Mouse (Mus musculus): ENCODE results near the gene Arhgef38.

Gene Arhgef38

DNA sequence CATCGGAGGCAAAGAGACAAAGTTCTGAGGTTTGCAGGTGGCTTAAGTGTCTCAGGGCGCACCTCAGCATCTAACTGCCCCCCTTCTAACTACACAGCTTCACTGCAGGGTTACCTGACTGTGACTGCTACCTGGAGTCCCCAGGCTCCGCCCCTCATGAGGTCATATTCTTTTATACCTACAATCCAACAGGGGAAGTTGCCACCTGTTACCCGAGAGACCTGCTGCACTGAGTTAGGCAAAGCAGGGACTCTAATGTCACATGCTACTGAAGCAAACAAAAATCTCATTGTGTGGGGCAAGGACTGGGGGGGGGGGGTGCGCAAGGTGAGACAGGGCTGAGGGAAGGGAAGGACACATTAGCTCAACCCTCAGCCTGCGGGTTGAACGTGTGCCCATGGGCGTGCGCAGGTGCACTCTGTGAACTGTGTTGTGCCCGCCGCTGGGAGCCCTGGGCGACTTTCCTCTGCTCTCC, at the start of gene Arhgef38:
Arhgef38 (minus strand) TSS at position 129 of the 475 bp plus-strand sequence.
- DNase-seq (ENCODE audit: low spot score), result no peak

DNA sequence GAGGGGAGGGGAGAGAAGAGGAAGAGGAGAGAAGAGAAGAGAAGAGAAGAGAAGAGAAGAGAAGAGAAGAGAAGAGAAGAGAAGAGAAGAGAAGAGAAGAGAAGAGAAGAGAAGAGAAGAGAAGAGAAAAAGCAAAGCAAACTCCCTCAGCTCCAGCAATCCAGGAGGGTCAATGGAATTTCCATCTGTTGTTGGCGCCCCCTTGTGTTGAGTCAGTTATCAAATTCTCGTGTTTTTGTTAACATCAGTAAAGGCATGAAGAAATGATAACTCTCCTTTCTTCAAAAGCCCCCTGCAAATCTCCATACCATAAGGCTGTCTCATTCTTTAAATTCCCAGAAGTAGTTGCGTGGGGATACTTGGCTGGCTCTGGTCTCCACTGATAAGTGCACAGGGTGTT, 37.1 kb upstream of the Arhgef38 start:
- DNase-seq (ENCODE audit: low spot score), result no peak

DNA sequence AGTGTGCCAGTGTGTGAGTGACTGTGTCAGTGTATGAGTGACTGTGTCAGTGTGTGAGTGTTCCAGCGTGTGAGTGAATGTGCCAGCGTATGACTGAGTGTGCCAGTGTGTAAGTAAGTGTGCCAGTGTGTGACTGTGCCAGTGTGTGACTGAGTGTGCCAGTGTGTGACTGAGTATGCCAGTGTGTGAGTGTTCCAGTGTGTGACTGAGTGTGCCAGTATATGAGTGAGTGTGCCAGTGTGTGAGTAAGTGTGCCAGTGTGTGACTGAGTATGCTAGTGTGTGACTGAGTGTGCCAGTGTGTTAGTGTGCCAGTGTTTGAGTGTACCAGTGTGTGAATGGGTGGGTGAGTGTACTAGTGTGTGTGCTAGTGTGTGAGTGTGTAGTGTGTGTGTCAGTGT, 24.1 kb upstream of the Arhgef38 start:
- DNase-seq (ENCODE audit: low spot score), result no peak

DNA sequence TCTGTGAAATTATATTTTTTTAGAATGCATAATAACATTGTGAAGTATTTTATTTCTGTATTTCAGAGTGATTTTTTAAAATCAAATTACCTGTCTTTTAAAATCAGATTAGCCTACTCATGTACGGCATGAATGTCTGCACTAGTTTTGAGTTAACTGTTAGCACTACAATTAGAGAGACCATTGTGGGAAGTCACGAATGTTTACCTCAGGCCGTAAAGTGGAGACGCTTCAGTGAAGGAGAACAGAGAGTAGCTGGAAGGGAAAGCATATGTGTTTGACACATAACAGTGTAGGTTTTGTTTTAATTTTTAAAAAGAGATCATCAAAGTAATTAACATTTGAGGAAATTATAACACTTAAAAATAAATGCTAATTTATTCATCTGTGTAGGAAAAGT, 21.1 kb upstream of the Arhgef38 start:
- DNase-seq (ENCODE audit: low spot score), result no peak

DNA sequence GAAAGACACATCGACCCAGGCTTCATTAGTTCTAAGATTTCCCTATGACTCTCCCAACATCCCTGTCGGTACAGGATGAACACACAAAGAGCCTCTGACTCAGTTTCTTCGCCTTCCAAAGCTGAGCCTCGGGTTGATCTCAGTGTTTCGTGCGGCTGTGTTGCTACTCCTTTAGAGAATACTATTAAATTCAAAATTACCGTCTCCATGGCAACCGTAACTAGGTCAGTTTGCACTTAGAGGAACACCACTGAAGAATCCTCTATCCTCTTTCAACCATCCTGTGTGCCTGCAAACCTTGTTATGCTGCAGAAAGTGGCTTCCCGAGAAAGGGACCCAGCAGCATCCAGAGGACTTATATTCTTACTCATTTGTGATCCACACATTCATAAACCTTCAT, 9.3 kb upstream of the Arhgef38 start:
- no peak for DNase-seq (ENCODE audit: low spot score)

DNA sequence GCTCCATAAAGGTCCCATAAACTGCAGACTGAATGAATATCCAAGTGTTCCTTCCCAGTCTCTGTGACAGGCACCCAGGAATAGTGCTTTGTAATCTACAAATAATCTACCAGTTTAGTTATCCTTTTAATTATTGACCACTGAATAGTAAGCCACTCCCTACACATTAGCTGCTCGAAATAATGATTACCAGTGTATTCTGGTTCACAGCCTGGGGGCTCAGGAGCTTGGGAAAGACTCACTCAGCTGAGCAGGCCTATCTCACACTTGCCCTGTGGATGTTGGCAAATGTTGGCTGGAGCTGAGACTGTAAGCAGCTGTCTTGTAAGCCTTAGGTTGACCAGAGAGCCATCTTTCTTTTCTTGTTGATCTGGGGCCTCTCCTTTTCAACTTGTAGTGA, 7.2 kb upstream of the Arhgef38 start:
- DNase-seq (ENCODE audit: low spot score), result no peak

DNA sequence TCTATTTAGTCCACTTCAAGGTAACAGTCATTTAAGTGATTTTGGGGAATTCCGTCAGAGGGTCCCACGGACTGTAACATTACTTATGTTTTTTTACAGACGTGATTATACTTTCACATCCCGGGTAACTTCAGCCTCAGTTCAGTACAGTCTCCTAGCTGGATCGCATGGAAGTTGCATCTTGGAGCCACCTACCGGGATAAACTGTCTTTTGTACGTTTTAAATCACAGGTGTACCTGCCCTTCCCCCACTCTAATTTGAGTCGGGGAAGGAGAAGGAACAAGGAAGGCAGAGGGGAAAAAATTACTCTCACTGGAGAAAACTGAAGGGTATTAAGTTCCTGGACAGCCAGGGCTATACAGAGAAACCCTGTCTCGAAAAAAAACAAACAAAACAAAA, 756 bp downstream of the Arhgef38 start:
- no peak for DNase-seq (ENCODE audit: low spot score)

DNA sequence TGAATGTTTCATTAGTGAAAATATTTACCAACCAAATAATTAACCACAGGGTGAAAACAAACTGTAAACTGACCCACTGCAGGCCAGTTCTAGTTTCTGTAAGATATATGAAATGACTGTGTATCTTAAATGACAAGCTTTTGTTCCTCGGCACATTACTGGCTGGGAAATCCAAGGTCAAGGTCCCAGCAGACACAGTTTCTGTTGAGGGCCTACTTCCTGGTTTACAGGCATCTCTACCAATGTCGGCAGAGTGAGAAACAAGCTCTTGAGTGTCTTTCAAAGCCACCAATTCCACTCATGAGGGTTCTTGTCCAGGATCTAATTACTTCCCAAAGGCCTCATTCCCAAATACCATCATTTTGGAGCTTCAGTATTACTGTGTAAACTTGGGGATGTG, 4.3 kb downstream of the Arhgef38 start:
- DNase-seq (ENCODE audit: low spot score), result no peak

DNA sequence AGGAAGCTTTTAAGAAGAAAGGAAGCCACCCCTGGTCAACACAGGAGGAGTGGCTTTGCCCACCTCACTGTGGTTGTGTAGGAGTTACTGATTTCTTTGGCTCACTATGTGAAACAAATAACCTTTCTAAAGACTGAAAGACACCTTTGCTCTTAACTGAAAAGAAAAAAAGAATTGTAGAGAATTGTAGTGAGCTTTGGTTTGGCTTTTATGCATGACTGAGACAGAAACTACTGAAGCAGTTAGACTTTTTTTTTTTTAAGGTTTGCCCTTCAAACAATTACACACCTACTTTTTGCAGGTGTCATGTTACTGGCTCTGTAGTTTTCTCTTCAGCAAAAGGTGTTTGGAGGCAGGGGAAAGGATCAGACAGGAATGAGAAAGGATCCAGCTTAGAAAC, 5.2 kb downstream of the Arhgef38 start:
- DNase-seq (ENCODE audit: low spot score), result no peak

DNA sequence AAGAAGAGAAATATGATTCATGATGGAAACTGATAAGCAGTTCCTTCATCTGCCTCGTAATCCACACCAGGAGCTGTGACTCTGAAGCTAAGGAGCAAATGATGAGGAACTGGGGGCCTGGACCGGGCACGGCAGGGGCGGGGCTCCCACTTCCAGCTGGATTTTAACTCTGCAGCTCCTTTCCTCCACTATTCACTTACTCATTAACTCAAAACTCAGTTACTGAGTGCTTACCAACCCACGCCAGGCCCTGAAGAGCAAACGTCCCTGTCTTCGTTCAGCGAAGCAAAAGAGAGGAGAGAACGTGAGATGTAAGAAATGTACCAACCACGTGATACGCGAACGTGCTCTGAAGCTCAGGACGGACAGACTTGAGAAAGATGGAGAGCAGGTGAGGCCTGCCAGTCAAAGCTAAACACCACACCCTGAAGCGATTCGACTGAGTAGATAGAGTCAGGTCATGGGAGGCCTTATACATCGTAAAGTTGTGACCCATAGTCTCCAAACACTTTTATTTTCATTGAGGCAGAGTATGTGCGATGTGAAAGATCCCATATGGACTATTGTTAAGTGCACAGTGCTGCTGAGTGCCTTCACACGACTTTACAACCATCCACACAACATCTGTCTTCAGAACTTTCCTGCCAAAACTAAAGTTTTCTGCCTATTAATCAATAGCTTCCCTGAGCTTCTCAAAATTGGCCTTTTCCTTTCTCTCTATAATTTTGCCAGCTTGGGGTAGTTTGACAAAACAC, 7.3 kb downstream of the Arhgef38 start:
- no peak for DNase-seq (ENCODE audit: low spot score)

DNA sequence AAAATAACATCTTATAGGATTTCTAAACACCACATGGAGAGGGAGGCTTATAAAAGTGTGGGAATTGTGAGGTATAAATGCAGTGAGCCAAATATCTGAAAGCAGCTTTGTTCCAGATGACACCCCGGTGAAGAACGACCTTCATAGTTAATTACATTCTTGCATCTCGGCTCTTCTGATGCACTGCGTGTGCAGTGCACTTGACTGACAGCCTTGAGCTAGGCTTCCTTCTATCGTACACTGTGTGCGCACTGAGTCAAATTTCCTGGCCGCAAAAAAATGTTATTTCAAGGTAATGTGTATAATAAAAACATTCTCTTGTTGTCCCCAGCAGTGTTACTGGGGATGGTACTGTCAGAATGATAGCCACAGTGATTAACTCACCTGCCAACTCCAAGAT, 16.2 kb downstream of the Arhgef38 start:
- DNase-seq (ENCODE audit: low spot score), result no peak

DNA sequence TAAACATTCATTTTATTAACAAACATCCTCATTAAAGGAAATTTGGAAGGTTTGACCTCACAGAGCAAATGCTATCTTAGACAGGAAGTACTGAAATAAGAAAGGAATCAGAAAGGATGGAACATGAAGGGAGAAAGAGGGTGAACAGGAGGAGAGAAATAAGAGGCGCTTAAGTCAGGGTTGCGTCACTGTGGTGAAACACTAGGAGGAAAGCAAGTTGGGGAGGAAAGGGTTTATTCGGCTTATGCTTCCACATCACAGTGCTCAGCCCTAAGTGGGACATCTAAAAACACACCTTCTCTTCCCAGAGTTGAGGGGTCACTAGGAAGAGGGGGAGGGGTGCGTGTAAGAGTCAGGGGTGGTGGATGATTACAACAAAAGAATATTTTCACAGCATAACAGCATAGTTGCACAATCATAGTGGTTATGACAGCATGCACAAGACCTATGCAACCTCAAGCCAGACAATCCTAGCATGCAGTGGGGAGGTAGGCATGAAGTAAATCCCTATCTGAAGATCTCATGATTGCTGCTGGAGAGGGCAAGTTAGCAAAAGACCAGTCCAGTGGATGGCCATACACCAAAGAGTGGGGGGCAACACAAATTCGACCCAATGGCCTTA, 19.4 kb downstream of the Arhgef38 start:
- DNase-seq (ENCODE audit: low spot score), result no peak

DNA sequence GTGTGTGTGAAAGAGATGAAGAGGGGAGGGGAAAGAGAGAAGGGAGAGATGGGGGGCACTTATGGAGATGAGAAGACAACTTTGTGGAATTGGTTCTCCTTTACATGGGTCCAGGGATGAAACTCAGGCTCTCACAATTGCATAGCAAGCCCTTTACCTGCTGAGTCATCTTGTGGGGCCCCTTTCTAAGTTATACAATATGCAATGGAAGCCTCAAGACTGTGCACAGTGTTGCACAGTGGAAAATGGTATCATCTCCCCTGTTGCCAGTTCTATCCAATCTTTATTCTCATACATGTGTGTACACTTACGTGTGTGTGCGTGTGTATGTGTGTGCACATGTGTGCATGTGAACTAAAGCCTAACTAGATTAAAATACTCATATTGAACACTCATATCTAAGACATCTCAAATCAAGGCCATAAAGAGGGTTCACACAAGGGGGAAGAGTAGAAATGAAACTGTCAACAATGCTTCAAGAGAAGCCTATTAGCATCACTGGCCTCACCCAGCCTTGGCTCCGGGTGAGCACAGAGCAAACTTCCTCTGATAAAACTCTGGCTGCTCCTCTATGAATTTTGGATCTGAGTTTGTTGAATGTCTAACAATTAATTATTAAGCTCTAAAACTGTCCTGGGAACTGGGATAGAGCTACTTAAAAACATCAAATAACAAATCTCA, 21.2 kb downstream of the Arhgef38 start:
- no peak for DNase-seq (ENCODE audit: low spot score)

DNA sequence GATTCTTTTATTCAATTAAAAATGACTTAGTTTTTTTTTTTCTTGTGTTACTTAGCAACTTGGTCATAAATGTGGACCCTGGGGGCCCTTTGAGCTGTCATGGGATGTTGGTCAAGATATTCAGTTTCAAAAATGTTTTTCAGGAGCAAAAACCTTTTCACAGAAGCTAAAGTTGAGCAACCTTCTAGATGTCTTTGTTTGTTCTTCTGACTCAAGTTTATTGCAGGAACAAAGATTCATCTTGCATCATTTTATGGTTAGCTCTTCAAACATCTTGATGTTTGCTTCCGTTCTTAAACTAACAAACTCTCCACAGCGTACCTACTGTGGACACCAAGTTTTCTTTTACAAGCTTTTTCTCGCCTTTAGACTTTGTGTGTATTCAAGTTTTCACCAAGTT, 23.4 kb downstream of the Arhgef38 start:
- no peak for DNase-seq (ENCODE audit: low spot score)

DNA sequence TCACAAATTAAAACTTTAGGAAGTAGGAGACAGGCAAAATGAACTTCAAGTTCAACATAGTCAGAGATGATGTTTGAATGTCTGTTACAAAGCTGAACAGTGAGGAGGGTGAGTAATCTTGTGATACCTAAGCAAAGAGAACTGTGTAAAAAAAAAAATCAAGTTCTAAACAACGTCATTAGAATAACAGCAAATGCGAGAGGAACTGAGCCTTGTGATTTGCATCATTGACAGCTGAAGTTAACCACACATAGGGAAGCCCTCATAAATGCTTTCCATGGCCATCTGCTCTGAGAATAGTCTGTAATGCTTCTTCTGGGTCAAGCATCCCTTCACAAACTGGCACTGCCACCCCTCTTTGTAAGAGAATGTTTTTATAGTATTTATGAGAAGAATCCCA, 31.0 kb downstream of the Arhgef38 start:
- DNase-seq (ENCODE audit: low spot score), result no peak

DNA sequence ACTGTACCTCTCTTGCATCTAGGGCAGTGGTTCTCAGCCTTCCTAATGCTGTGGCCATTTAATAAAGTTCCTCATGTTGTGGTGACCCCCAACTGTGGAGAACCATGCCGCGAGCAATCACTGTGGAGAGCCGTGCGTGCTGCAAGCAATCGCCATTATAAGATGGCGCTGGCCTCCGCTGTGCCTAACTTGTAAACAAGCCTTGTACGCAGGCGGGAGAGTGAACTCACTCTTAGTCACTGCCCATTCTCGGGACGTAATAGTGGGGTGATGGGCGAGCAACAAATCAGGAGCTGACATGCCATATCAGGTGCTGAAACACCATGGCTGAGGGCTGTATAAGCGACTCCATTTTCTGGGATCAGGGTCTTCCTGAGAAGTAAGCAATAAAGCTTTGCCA, 32.6 kb downstream of the Arhgef38 start:
- DNase-seq (ENCODE audit: low spot score), result no peak

DNA sequence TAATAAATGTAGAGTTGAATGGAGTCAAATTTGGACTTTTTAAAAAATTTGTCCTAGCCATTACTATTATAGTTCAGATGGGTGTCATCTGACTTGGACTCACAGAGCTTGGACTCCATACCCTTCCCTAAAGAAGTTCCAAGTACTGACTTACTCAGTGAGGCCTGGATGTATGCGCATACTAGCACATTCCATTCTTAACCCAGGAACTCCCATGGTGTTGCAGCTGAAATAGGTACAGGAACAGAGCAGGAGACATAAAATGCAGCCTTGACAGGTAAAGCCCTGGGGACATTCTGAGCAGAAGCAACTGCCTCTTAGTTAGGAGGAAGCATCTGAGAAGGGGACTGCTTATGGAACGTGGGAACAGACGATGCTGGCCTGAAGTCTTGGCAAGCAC, 45.8 kb downstream of the Arhgef38 start:
- no peak for DNase-seq (ENCODE audit: low spot score)

DNA sequence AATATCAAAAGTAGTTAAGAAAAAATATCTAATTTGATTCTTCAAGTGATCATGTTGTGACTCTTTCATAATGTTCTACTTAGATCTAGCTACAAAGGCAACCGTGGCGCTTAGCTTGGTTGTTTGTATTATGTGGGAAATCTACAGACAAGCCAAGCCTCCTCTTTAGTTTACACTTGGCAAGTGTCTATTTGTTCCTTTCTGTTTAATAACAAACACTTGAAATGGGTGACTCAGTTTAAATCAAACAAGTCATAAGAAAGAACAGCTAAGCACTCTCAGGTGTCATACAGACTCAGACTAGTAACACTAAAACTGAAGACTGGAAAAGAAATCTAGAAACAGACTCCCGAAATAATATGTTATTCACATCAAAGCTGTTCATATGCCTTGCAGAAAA, 47.2 kb downstream of the Arhgef38 start:
- DNase-seq (ENCODE audit: low spot score), result no peak

DNA sequence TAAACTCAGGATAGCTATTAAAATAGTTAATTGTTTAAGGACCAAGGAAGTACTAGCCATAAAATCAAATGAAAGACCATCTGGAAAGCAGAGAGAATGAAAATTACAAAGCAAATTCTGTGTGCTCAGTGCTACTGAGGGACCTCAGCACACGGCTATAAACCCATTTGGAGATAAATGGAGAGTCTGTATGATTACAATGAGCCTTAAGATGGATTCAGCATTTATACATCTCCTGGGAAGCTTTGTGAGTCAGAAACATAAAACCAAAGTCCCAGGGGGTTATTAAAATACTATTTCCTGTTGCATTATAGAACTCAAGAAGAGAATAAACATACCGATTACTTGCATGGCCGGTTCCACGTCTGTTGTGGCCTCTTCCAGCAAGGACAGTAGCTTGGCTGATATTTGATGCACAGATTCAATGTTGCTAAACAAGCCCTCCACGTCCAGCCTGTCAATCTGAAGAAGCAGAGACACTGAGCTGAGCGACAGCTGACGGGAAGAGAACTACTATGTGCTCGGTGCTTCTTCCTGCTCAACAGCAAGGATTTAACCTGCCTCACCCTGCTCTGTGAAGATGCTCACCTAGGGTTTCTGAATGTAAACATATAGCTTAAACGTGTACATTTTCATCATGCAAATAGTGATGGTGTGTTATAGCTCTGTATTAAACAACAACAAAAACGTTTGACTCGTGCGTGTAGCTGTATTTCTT, 58.6 kb downstream of the Arhgef38 start:
- no peak for DNase-seq (ENCODE audit: low spot score)

DNA sequence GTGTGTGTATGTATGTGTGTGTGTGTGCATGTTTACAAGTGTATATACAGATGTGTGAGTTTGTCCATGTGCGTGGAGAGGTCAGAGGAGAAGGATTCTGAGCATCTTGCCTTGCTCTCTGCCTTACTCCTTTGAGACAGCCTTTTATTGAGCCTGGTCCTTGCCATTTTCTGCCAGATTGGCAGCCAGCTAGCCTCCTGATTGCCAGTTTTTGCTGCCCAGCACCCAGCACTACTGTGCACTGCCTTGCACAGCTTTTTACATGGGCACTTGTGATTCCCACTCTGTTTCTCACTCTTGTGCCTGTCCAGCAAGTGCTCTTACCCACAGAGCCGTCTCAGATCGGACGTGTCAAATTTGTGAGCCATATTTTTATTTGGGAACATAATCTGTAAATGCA, 62.5 kb downstream of the Arhgef38 start:
- no peak for DNase-seq (ENCODE audit: low spot score)

DNA sequence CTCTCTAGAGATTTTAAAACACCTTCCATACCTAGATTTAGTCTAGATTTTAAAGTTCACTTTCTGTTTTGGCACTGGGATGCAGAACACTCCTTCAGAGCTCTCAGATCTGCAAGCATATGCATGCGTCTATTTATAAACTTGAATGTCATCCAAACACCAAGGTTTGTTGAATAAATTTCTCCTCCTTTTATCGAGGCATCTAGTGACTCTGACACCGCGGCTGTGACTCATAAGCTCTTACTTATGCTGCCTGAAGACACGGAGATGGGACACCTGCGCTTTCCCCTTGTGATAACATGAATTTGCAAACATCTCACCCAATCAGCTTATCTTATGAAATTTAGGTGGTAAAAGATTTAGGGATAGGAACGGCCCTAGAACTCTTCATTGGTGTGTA, 65.0 kb downstream of the Arhgef38 start:
- no peak for DNase-seq (ENCODE audit: low spot score)

DNA sequence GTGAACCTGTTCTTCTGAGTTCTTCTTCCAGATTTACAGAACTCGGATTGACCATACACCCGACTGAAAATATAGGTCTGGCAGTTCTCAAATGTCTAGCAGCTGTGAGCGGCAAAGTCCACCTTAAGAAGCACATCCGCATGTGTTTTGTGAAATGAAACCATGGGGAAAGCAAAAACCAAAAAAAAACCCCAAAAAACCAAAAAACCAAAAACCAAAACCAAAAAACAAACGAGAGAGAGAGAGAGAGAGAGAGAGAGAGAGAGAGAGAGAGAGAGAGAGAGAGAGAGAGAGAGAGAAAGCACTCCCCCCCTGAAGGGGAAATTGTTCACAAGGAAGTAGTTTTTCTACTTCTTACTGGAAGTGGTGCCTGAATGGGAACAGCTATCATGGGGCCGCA, 67.2 kb downstream of the Arhgef38 start:
- DNase-seq (ENCODE audit: low spot score), result no peak

DNA sequence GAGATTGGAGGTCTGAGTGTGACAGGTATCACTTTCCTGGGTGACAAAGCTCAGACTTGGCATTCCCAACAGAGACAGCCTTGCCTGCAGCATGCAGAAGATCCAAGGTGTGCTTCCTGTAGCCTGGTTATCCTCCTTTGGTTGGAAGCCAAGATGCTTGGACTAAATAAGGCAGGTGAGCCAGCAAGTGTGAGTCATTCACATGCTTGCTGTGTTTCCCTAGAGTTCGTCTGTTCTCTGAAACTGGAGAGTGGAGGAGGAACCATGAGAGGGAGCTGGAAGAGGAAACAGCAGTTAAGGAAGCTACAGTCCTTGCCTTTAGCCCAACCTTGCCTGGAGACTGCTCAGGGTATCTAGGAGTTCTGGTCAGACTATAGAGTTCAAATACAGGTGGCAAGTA, 69.6 kb downstream of the Arhgef38 start:
- no peak for DNase-seq (ENCODE audit: low spot score)
